ENCODE assay signal across 10 mouse cellular contexts in genomic region chr12:72267614-72268013, GRCm38 (mm10).
A peak's percentile ranks its signal among the peaks of the same experiment; 100 is the strongest.
DNase-seq lines count a peak whose midpoint lies in the region; ATAC-seq and TF ChIP-seq lines count a peak whose summit lies in the region.
"Had no signal": no experiment of that assay in that cellular context is flagged by ENCODE, and none has a peak within 500 bp of the region (broad histone marks: within the 10 kb centered on the region; RNA-seq: fewer than 3 reads in every experiment).

No protein-coding gene starts in this region.

- no peaks in the 10 kb centered on the region for H3K36me3 ChIP-seq in forebrain, embryonic 11.5 days (ENCODE audit: control insufficient read depth, insufficient read depth, low read length)
- no peaks in the 10 kb centered on the region for H3K36me3 ChIP-seq in forebrain, embryonic 13.5 days (ENCODE audit: poor library complexity, severe bottlenecking)
- H3K36me3 ChIP-seq in lung, embryonic 14.5 days (ENCODE audit: insufficient read depth) = no peaks in the 10 kb centered on the region
- no peaks in the 10 kb centered on the region for H3K36me3 ChIP-seq in ES-Bruce4 (ENCODE audit: control insufficient read depth, insufficient read depth, low read length, poor library complexity, severe bottlenecking)
- no peaks in the 10 kb centered on the region for H3K36me3 ChIP-seq in embryonic facial prominence, embryonic 11.5 days (replicated peaks; ENCODE audit: control insufficient read depth, insufficient read depth, low read depth, low read length)
- H3K36me3 ChIP-seq: embryonic facial prominence, embryonic 13.5 days had no signal

- no peak for TF ChIP-seq EP300 in ES-Bruce4 (IDR thresholded peaks at IDR 0.05; ENCODE audit: insufficient read depth, low read depth, low read length)

- TF ChIP-seq POLR2A in ES-Bruce4 (IDR thresholded peaks at IDR 0.05; ENCODE audit: insufficient read depth, low read length) = no peak

- H3K27me3 ChIP-seq in forebrain, embryonic 11.5 days (ENCODE audit: control insufficient read depth, insufficient read depth, low read length) = no peaks in the 10 kb centered on the region
- no peaks in the 10 kb centered on the region for H3K27me3 ChIP-seq in forebrain, embryonic 13.5 days
- H3K27me3 ChIP-seq in lung, embryonic 14.5 days (ENCODE audit: insufficient read depth, low read length) = no peaks in the 10 kb centered on the region
- H3K27me3 ChIP-seq in ES-Bruce4 (ENCODE audit: control insufficient read depth, insufficient read depth, low read length, poor library complexity, severe bottlenecking) = no peaks in the 10 kb centered on the region
- H3K27me3 ChIP-seq in embryonic facial prominence, embryonic 11.5 days (ENCODE audit: control insufficient read depth, insufficient read depth, low read length) = no peaks in the 10 kb centered on the region
- H3K27me3 ChIP-seq: embryonic facial prominence, embryonic 13.5 days had no signal

- no peak overlapping the region for H3K27ac ChIP-seq in forebrain, embryonic 11.5 days (ENCODE audit: low read depth, low read length)
- no peak overlapping the region for H3K27ac ChIP-seq in forebrain, embryonic 13.5 days
- H3K27ac ChIP-seq in lung, embryonic 14.5 days (ENCODE audit: low read depth) = no peak overlapping the region
- no peak overlapping the region for H3K27ac ChIP-seq in ES-Bruce4 (ENCODE audit: insufficient read depth, low read length)
- no peak overlapping the region for H3K27ac ChIP-seq in embryonic facial prominence, embryonic 11.5 days (replicated peaks; ENCODE audit: low read depth, low read length)
- H3K27ac ChIP-seq: embryonic facial prominence, embryonic 13.5 days had no signal

- no peak overlapping the region for H3K9ac ChIP-seq in forebrain, embryonic 11.5 days (ENCODE audit: low read length)
- H3K9ac ChIP-seq in forebrain, embryonic 13.5 days = no peak overlapping the region
- no peak overlapping the region for H3K9ac ChIP-seq in lung, embryonic 14.5 days
- no peak overlapping the region for H3K9ac ChIP-seq in ES-Bruce4 (ENCODE audit: low read depth, poor library complexity, severe bottlenecking)
- no peak overlapping the region for H3K9ac ChIP-seq in embryonic facial prominence, embryonic 11.5 days (replicated peaks; ENCODE audit: low read length)
- H3K9ac ChIP-seq: embryonic facial prominence, embryonic 13.5 days had no signal

- no peak overlapping the region for H3K4me2 ChIP-seq in forebrain, embryonic 11.5 days (ENCODE audit: low read depth, low read length, severe bottlenecking)
- no peak overlapping the region for H3K4me2 ChIP-seq in forebrain, embryonic 13.5 days
- H3K4me2 ChIP-seq in lung, embryonic 14.5 days = no peak overlapping the region
- no peak overlapping the region for H3K4me2 ChIP-seq in embryonic facial prominence, embryonic 11.5 days (ENCODE audit: low read depth, low read length)
- H3K4me2 ChIP-seq: embryonic facial prominence, embryonic 13.5 days had no signal

- intact Hi-C loops in left cerebral cortex, postnatal 36 days (cut with DNase I) = no loop called here

- TF ChIP-seq CTCF in lung, embryonic 14.5 days (IDR thresholded peaks at IDR 0.05; ENCODE audit: low read depth) = peak; percentile 62
- peak; percentile 70 for TF ChIP-seq CTCF in ES-Bruce4 (IDR thresholded peaks at IDR 0.05; ENCODE audit: low read depth, low read length)

- H3K4me1 ChIP-seq in forebrain, embryonic 11.5 days (replicated peaks; ENCODE audit: control insufficient read depth, insufficient read depth, low read length) = no peaks in the 10 kb centered on the region; the same call in 1 of the 2 replicates
- H3K4me1 ChIP-seq in forebrain, embryonic 13.5 days = peaks cover 25% of the 10 kb centered on the region
- H3K4me1 ChIP-seq in lung, embryonic 14.5 days (ENCODE audit: insufficient read depth) = no peaks in the 10 kb centered on the region
- no peaks in the 10 kb centered on the region for H3K4me1 ChIP-seq in ES-Bruce4 (ENCODE audit: control insufficient read depth, insufficient read depth, low read length)
- H3K4me1 ChIP-seq in embryonic facial prominence, embryonic 11.5 days (ENCODE audit: control insufficient read depth, insufficient read depth, low read length) = no peaks in the 10 kb centered on the region
- H3K4me1 ChIP-seq: embryonic facial prominence, embryonic 13.5 days had no signal

- no peaks in the 10 kb centered on the region for H3K9me3 ChIP-seq in forebrain, embryonic 11.5 days (ENCODE audit: control insufficient read depth, low read length)
- H3K9me3 ChIP-seq in forebrain, embryonic 13.5 days (replicated peaks) = peaks cover 4% of the 10 kb centered on the region; the same call in 1 of the 2 replicates
- H3K9me3 ChIP-seq in lung, embryonic 14.5 days (ENCODE audit: low read depth, low read length) = no peaks in the 10 kb centered on the region
- no peaks in the 10 kb centered on the region for H3K9me3 ChIP-seq in ES-Bruce4 (replicated peaks; ENCODE audit: control insufficient read depth, insufficient read depth, low read length, poor library complexity, severe bottlenecking)
- no peaks in the 10 kb centered on the region for H3K9me3 ChIP-seq in embryonic facial prominence, embryonic 11.5 days (replicated peaks; ENCODE audit: control insufficient read depth, low read length)
- H3K9me3 ChIP-seq: embryonic facial prominence, embryonic 13.5 days had no signal

- ATAC-seq in forebrain, embryonic 11.5 days (replicated peaks; ENCODE audit: low FRiP score) = no peak
- no peak for ATAC-seq in forebrain, embryonic 13.5 days
- ATAC-seq in lung, embryonic 14.5 days (ENCODE audit: insufficient read depth) = no peak
- no peak for ATAC-seq in embryonic facial prominence, embryonic 11.5 days (replicated peaks; ENCODE audit: insufficient number of reproducible peaks, low FRiP score, low TSS enrichment, low read depth)

- WGBS in forebrain, embryonic 11.5 days = 83% methylated on average over 2 of the region's 2 CpGs
- WGBS in forebrain, embryonic 13.5 days = 88% methylated on average over 2 of the region's 2 CpGs
- 78% methylated on average over 2 of the region's 2 CpGs for WGBS in lung, embryonic 14.5 days
- 81% methylated on average over 2 of the region's 2 CpGs for WGBS in embryonic facial prominence, embryonic 11.5 days

- peak; percentile 59 for DNase-seq in forebrain, embryonic 11.5 days (ENCODE audit: low spot score)
- DNase-seq in lung, embryonic 14.5 days = peak; percentile 28
- DNase-seq in lung, postnatal 25 days (ENCODE audit: low spot score) = no peak
- DNase-seq in embryonic facial prominence, embryonic 11.5 days (ENCODE audit: low spot score) = peak; percentile 10
- DNase-seq in layer of hippocampus, postnatal 25 days (ENCODE audit: extremely low spot score in 1 of 2, low spot score in 1 of 2) = no peak
- DNase-seq in left cerebral cortex, postnatal 36 days (ENCODE audit: low spot score in 2 of 2) = no peak
- DNase-seq: heart, postnatal 36 days had no signal

- H3K4me3 ChIP-seq in forebrain, embryonic 11.5 days (ENCODE audit: low read depth, low read length) = no peak overlapping the region
- H3K4me3 ChIP-seq in forebrain, embryonic 13.5 days = no peak overlapping the region
- no peak overlapping the region for H3K4me3 ChIP-seq in lung, embryonic 14.5 days (ENCODE audit: low read depth, low read length)
- no peak overlapping the region for H3K4me3 ChIP-seq in ES-Bruce4 (ENCODE audit: low read depth, low read length)
- no peak overlapping the region for H3K4me3 ChIP-seq in embryonic facial prominence, embryonic 11.5 days (ENCODE audit: low read depth, low read length)
- H3K4me3 ChIP-seq: embryonic facial prominence, embryonic 13.5 days had no signal

Comparison
In these comparisons a context has a peak if more than half of its experiments do, and no peak if none do; other contexts are left out.
1. DNase-seq: peak in forebrain, embryonic 11.5 days (single experiment), lung, embryonic 14.5 days (single experiment) and embryonic facial prominence, embryonic 11.5 days (single experiment); none in lung, postnatal 25 days (single experiment), layer of hippocampus, postnatal 25 days (0 of 2) and left cerebral cortex, postnatal 36 days (0 of 2).